Mouse (Mus musculus) megakaryocyte-erythroid progenitor cell, adult 5-6 weeks (primary cell): ENCODE data around the gene Nploc4. TPM values are rescaled to one million over a fixed set of nuclear protein-coding genes. Genes with fewer than 3 reads are reported as not detected.

Experiments used
- ATAC-seq: replicated peaks from 2 replicates; pipeline ENCODE4 v1.8.0; 2016; ENCODE audit warnings: mild to moderate bottlenecking, inconsistent platforms; ENCODE audit not compliant: severe bottlenecking, poor library complexity, low FRiP score, low TSS enrichment
- total RNA-seq, 2 experiments: library from RNA; stranded (forward) in 1 of 2; stranded (reverse) in 1 of 2; fragments of 200-1000, 215-1000 nt in 1 of 2; fragments of >200 nt in 1 of 2; fragmentation: Nextera tagmentation in 1 of 2; gene quantifications; 2 replicates each; pipeline ENCODE4 v1.2.3; 2014 to 2017

Nploc4 gene
- total RNA-seq, 2 experiments from 2014 or later = 41.1 to 59.3 TPM

DNA sequence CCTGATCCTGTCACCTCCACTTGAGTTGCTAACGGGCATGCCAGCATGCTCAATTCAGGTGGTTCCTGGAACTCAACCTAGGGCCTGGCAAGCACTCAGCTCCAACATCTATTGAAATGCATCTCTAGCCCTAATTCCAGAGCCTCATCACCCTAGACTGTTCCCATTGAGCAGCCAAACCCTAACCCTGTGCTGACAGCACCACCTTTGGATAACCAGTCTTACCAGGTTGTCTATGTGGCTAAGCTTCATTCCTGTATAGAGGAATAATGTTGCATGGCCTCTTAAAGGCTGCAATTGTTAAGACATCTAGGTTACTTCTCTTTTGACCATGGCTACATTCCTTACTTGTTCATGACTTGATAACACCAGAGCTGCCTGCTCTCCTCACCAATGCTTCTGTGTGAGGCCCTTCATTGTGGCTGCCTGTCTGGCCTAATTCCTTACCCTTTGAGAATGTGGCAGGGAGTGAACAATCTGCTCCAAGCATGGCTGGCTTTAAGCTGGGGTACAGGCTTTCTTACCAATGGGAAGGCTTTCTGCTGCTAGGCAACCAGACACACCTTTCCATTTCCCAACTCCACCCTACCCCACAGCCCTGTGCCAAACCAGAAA, 92.3 kb downstream of the Nploc4 start:
- no peak for ATAC-seq

DNA sequence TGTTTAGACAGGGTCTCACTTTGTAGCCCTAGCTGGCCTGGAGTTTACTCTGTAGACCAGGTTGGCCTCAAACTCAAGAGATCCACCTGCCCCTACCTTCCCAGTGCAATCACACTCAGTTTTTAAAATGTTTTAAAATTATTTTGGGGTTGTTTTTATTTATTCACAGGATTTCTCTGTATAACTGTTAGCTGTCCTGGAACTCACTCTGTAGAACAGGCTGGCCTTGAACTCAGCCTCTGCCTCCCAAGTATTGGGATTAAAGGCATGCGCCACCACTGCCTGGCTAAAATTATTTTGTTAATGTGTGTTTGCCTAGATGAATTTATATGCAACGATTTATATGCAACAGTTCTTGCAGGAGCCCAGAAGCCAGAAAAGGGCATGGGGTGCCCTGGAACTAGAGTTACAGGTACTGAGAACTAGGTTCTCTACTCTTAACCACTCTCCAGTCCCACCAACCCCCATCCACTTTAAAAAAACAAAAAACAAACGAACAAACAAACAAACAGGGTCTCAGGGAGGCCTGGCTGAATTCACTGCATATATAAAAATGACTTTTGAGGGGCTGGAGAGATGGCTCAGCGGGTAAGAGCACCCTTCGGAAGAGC, 93.1 kb downstream of the Nploc4 start:
- ATAC-seq = no peak

DNA sequence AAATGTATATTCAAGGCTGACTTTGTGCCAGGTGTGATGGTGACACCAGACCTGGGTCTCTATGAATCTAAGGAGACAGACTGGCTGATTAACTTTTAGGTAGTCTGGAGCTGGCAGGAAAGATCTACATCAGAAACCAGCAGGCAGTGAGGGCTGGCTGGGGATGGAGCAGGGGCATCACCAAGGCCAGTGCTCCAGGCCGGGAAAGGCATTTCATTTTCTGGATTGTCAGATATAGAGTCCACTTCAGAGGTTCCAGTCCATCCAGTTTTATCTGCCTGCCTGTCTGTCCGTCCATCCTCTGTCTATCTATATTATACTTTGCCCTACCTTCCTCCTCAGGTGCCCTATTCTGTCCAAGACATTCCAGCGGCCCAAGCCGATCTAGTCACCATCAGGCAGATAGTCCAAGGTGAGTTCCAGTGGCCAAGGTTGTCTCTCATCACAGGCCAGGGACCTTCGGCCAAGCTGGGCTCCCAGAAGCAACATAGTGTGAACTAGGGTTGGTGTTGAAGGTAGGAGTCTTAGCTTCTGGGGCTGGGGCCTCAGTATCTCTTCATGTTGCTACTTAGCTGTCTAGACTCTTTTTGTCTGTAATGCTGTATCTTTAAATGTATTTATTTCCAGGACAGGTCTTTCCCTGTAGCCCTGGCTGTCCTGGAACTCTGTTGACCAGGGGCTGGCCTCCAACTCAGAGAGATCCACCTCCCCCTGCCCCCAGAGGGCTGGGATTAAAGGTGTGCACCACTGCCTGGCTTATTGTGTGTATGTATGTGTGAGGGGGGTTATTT, 93.8 kb downstream of the Nploc4 start:
- ATAC-seq = peak; percentile 22; the same call in 1 of the 2 replicates

DNA sequence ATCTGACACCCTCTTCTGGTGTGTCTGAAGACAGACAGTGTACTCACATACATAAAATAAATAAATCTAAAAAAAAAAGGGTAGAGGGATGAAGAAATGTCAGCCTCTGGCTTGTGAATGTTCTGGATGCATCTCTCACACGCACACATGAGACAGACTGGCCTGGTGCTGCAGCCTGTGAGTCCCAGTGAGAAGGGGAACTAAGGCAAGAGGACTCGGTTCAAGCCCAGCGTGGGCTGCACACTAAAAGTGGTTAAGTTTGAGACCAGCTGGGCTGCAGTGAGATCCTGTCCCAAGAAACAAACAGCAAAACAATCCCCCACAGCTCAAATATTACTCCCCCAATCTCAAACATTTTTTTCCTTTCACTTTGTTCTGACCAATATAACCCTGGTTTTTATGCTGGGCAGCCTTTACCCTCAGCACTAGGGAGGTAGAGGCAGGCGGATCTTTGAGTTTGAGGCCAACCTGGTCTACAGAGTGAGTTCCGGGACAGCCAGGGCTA, 94.8 kb downstream of the Nploc4 start:
- ATAC-seq = no peak

DNA sequence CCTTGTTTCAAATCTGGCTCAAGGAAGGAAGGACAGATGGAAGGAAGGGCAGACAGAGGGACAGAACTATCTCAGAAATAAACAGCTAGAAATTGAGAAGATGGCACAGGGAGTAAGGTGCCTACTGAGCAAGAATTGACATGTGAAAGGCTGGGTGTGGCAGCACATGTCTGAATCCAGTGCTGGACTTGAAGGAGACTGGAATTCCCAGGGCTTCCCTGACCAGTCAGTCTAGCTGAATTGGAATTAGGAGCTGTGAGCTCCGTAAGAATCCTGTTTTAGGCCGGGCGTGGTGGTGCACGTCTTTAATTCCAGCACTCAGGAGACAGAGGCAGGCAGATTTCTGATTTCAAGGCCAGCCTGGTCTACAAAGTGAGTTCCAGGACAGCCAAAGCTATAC, 95.8 kb downstream of the Nploc4 start:
- no peak for ATAC-seq

DNA sequence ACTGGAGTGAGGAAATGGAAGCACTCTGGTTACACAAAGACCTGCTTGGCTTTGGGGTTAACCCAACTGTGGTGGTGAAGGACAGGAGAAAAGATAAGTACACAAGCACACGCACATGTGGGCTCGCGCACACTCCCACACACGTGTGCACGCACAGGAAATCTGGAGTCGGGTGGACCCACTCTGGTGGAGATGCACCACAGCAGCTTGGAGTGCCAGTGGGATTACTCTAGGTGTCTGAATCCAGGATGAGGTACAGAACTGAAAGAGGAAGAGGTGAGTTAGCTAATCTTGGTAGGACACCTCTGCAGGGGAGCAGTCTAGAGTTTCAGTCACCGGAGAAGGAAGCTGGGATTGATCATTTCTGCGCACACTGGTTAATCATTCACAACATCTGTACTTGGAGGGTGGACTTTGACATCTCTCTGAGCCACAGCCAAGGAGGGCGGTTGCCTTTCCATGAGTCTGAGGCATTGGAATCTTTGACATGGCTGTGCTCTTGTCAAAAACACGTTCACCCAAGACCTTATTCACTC, 97.5 kb downstream of the Nploc4 start:
- ATAC-seq = peak; percentile 77

DNA sequence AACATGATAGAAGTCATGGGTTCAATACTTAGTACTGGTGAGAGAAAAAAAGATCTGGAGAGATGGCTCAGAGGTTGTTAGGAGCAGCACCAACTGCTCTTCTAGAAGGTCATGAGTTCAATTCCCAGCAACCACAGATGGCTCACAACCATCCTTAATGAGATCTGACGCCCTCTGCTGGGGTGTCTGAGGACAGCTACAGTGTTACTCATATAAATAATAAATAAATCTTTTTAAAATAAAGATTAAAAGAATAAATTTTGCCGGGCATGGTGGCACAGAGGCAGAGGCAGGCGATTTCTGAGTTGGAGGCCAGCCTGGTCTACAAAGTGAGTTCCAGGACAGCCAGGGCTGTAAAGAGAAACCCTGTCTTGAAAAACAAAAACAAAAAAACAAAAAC, 98.7 kb downstream of the Nploc4 start:
- no peak for ATAC-seq

DNA sequence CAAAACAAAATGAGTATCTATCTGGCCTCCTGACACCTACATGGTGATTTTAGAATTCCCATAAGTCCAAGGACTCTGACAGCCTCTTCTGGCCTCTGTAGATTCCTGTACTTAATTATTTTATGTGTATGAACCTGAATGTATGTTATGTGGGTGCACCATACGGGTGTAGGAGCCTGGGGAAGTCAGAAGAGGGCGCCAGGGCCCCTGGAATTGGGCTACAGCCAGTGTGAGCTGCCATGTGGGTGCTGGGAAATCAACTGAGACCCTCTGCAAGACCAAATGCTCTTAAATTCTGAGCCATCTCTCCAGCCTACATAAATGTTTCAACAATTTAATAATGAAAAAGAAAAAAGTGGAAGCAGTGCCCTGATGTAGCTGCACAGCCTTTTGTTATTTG, 100.1 kb downstream of the Nploc4 start:
- ATAC-seq = no peak

DNA sequence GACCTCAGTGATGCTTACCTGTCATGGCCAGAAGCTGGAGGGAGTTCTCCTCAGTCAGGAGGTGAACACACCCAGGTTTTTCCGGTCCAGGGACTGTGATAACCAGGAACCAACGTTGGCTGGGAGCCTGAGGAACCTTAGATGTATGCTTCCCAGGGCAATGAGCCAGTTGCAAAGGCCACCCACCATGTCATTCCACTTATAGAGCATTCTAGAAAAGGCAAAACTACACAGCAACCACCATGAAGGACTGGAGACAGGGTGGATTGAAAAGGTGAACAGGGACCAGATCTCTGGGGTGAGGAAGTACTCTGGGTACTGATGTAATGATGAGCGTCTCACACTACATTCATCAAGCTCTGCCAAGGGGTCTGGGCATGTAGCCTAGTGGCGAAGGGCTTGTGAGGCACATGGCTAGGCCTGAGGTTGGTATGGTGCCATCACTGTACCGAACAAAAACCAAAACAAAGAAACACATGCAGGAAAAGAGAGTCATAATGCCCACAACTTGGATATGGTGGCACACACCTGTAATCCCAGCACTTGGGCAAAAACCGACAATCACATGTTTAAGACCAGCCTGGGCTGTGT, 102.0 kb downstream of the Nploc4 start:
- no peak for ATAC-seq

Other genes with a start within 250 kb of the Nploc4 start
- 25.6 and 30.1 TPM in 2 replicates for gene Bahcc1, start 204.8 kb downstream of the Nploc4 start, total RNA-seq (2014; fragmentation: Nextera tagmentation)
- gene Bahcc1, start 204.8 kb downstream of the Nploc4 start, total RNA-seq (2017) = 6.7 and 7.0 TPM in 2 replicates
- gene Actg1, start 89.2 kb downstream of the Nploc4 start, total RNA-seq (2014; fragmentation: Nextera tagmentation) = 774 and 823 TPM in 2 replicates
- 492 and 662 TPM in 2 replicates for gene Actg1, start 89.2 kb downstream of the Nploc4 start, total RNA-seq (2017)
- gene Fscn2, start 76.2 kb downstream of the Nploc4 start, total RNA-seq (2014; fragmentation: Nextera tagmentation) = not detected in 2 replicates
- gene Fscn2, start 76.2 kb downstream of the Nploc4 start, total RNA-seq (2017) = not detected in 2 replicates
- gene Faap100, start 58.9 kb downstream of the Nploc4 start, total RNA-seq (2014; fragmentation: Nextera tagmentation) = 31.0 and 34.7 TPM in 2 replicates
- gene Faap100, start 58.9 kb downstream of the Nploc4 start, total RNA-seq (2017) = 11.3 and 11.6 TPM in 2 replicates
- not detected in 2 replicates for gene Tspan10, start 4.9 kb upstream of the Nploc4 start, total RNA-seq (2014; fragmentation: Nextera tagmentation)
- not detected in 2 replicates for gene Tspan10, start 4.9 kb upstream of the Nploc4 start, total RNA-seq (2017)
- 0.37 TPM in 1 of 2 replicates, not detected in the other for gene Pde6g, start 15.8 kb upstream of the Nploc4 start, total RNA-seq (2014; fragmentation: Nextera tagmentation)
- gene Pde6g, start 15.8 kb upstream of the Nploc4 start, total RNA-seq (2017) = 0.38 TPM in 1 of 2 replicates, not detected in the other
- 8.0 and 20.5 TPM in 2 replicates for gene Oxld1, start 20.4 kb upstream of the Nploc4 start, total RNA-seq (2014; fragmentation: Nextera tagmentation)
- gene Oxld1, start 20.4 kb upstream of the Nploc4 start, total RNA-seq (2017) = 14.0 and 27.9 TPM in 2 replicates
- gene Ccdc137, start 20.4 kb upstream of the Nploc4 start, total RNA-seq (2014; fragmentation: Nextera tagmentation) = 36.1 and 67.6 TPM in 2 replicates
- 70.0 and 99.8 TPM in 2 replicates for gene Ccdc137, start 20.4 kb upstream of the Nploc4 start, total RNA-seq (2017)
- 11.2 and 14.7 TPM in 2 replicates for gene Arl16, start 29.9 kb upstream of the Nploc4 start, total RNA-seq (2014; fragmentation: Nextera tagmentation)
- 8.8 and 21.9 TPM in 2 replicates for gene Arl16, start 29.9 kb upstream of the Nploc4 start, total RNA-seq (2017)
- gene Mrpl12, start 46.9 kb upstream of the Nploc4 start, total RNA-seq (2014; fragmentation: Nextera tagmentation) = 165 and 221 TPM in 2 replicates
- 151 and 192 TPM in 2 replicates for gene Mrpl12, start 46.9 kb upstream of the Nploc4 start, total RNA-seq (2017)
- gene Slc25a10, start 54.1 kb upstream of the Nploc4 start, total RNA-seq (2014; fragmentation: Nextera tagmentation) = 16.9 and 27.2 TPM in 2 replicates
- gene Slc25a10, start 54.1 kb upstream of the Nploc4 start, total RNA-seq (2017) = 17.6 and 18.8 TPM in 2 replicates
- not detected in 2 replicates for gene Gcgr, start 93.0 kb upstream of the Nploc4 start, total RNA-seq (2014; fragmentation: Nextera tagmentation)
- gene Gcgr, start 93.0 kb upstream of the Nploc4 start, total RNA-seq (2017) = not detected in 2 replicates
- 60.4 and 62.7 TPM in 2 replicates for gene Mcrip1, start 112.0 kb upstream of the Nploc4 start, total RNA-seq (2014; fragmentation: Nextera tagmentation)
- gene Mcrip1, start 112.0 kb upstream of the Nploc4 start, total RNA-seq (2017) = 18.5 and 18.8 TPM in 2 replicates
- not detected in 2 replicates for gene Ppp1r27, start 113.4 kb upstream of the Nploc4 start, total RNA-seq (2014; fragmentation: Nextera tagmentation)
- not detected in 2 replicates for gene Ppp1r27, start 113.4 kb upstream of the Nploc4 start, total RNA-seq (2017)
- 236 and 270 TPM in 2 replicates for gene P4hb, start 135.5 kb upstream of the Nploc4 start, total RNA-seq (2014; fragmentation: Nextera tagmentation)
- gene P4hb, start 135.5 kb upstream of the Nploc4 start, total RNA-seq (2017) = 334 and 373 TPM in 2 replicates
- gene Arhgdia, start 143.9 kb upstream of the Nploc4 start, total RNA-seq (2014; fragmentation: Nextera tagmentation) = 248 and 334 TPM in 2 replicates
- gene Arhgdia, start 143.9 kb upstream of the Nploc4 start, total RNA-seq (2017) = 96.3 and 154 TPM in 2 replicates
- 157 and 232 TPM in 2 replicates for gene Alyref, start 160.7 kb upstream of the Nploc4 start, total RNA-seq (2014; fragmentation: Nextera tagmentation)
- 208 and 278 TPM in 2 replicates for gene Alyref, start 160.7 kb upstream of the Nploc4 start, total RNA-seq (2017)
- gene Anapc11, start 160.7 kb upstream of the Nploc4 start, total RNA-seq (2014; fragmentation: Nextera tagmentation) = 84.0 and 110 TPM in 2 replicates
- gene Anapc11, start 160.7 kb upstream of the Nploc4 start, total RNA-seq (2017) = 21.9 and 27.6 TPM in 2 replicates
- gene Npb, start 170.8 kb upstream of the Nploc4 start, total RNA-seq (2014; fragmentation: Nextera tagmentation) = 3.3 TPM in 1 of 2 replicates, not detected in the other
- not detected in 2 replicates for gene Npb, start 170.8 kb upstream of the Nploc4 start, total RNA-seq (2017)
- 74.6 and 87.3 TPM in 2 replicates for gene Pcyt2, start 180.2 kb upstream of the Nploc4 start, total RNA-seq (2014; fragmentation: Nextera tagmentation)
- gene Pcyt2, start 180.2 kb upstream of the Nploc4 start, total RNA-seq (2017) = 28.5 and 29.6 TPM in 2 replicates
- gene Sirt7, start 187.5 kb upstream of the Nploc4 start, total RNA-seq (2014; fragmentation: Nextera tagmentation) = 62.8 and 79.3 TPM in 2 replicates
- gene Sirt7, start 187.5 kb upstream of the Nploc4 start, total RNA-seq (2017) = 39.8 and 48.3 TPM in 2 replicates
- gene Mafg, start 195.9 kb upstream of the Nploc4 start, total RNA-seq (2014; fragmentation: Nextera tagmentation) = 26.0 and 31.6 TPM in 2 replicates
- gene Mafg, start 195.9 kb upstream of the Nploc4 start, total RNA-seq (2017) = 11.7 and 12.2 TPM in 2 replicates
- 0.13 and 1.1 TPM in 2 replicates for gene Pycr1, start 206.1 kb upstream of the Nploc4 start, total RNA-seq (2014; fragmentation: Nextera tagmentation)
- 1.5 TPM in 1 of 2 replicates, not detected in the other for gene Pycr1, start 206.1 kb upstream of the Nploc4 start, total RNA-seq (2017)
- gene Myadml2, start 210.4 kb upstream of the Nploc4 start, total RNA-seq (2014; fragmentation: Nextera tagmentation) = 6.3 TPM in 1 of 2 replicates, not detected in the other
- gene Myadml2, start 210.4 kb upstream of the Nploc4 start, total RNA-seq (2017) = not detected in 2 replicates
- not detected in 2 replicates for gene Notum, start 223.5 kb upstream of the Nploc4 start, total RNA-seq (2014; fragmentation: Nextera tagmentation)
- not detected in 2 replicates for gene Notum, start 223.5 kb upstream of the Nploc4 start, total RNA-seq (2017)
- gene Aspscr1, start 235.3 kb upstream of the Nploc4 start, total RNA-seq (2014; fragmentation: Nextera tagmentation) = 79.5 and 108 TPM in 2 replicates
- gene Aspscr1, start 235.3 kb upstream of the Nploc4 start, total RNA-seq (2017) = 15.5 and 52.7 TPM in 2 replicates